Mouse (Mus musculus) limb, embryonic 14.5 days (tissue): ENCODE data around the gene Fcgr1. TPM values are rescaled to one million over a fixed set of nuclear protein-coding genes. Genes with fewer than 3 reads are reported as not detected.
"Not testable (repeated sequence)": the region's sequence is repeated elsewhere in the genome, so short reads cannot be mapped to it uniquely, and the experiment has no call there.

Experiments
- ATAC-seq: fragments of 200-750 bp; cut with Nextera tagmentation; 2 replicates; pipeline ENCODE4 v1.8.0; 2017; ENCODE audit warnings: low read depth, moderate number of reproducible peaks, moderate TSS enrichment; ENCODE audit not compliant: low FRiP score
- DNase-seq: peaks from one replicate; pipeline ENCODE4 v3.0.0-alpha.2; 2015; ENCODE audit warnings: low spot score
- H3K27ac ChIP-seq: fragments of 300-500 bp; sonication (generic); replicated peaks from 2 replicates; pipeline ENCODE4 v1.5.1; 2014; ENCODE audit warnings: low read depth, mild to moderate bottlenecking, low read length, moderate library complexity, mixed read lengths
- H3K27me3 ChIP-seq: fragments of 300-500 bp; sonication (generic); 2 replicates; pipeline ENCODE4 v1.6.1; 2014; ENCODE audit warnings: low read length, mixed read lengths; ENCODE audit not compliant: control insufficient read depth, insufficient read depth
- H3K36me3 ChIP-seq: fragments of 300-500 bp; sonication (generic); 2 replicates; pipeline ENCODE4 v1.6.1; 2014; ENCODE audit warnings: mild to moderate bottlenecking, low read length, moderate library complexity, mixed read lengths; ENCODE audit not compliant: control insufficient read depth, insufficient read depth
- H3K4me1 ChIP-seq: fragments of 300-500 bp; sonication (generic); 2 replicates; pipeline ENCODE4 v1.6.1; 2014; ENCODE audit warnings: antibody characterized with exemption, low read length, mixed read lengths; ENCODE audit not compliant: control insufficient read depth, insufficient read depth
- H3K4me2 ChIP-seq: fragments of 300-500 bp; sonication (generic); replicated peaks from 2 replicates; pipeline ENCODE4 v1.6.1; 2014; ENCODE audit warnings: low read depth, mild to moderate bottlenecking, low read length, moderate library complexity; ENCODE audit not compliant: severe bottlenecking
- H3K4me3 ChIP-seq: fragments of 300-500 bp; sonication (generic); replicated peaks from 2 replicates; pipeline ENCODE4 v1.5.1; 2014; ENCODE audit warnings: low read length
- H3K9ac ChIP-seq: fragments of 300-500 bp; sonication (generic); 2 replicates; pipeline ENCODE4 v1.6.1; 2014; ENCODE audit warnings: mild to moderate bottlenecking, low read depth, low read length, moderate library complexity; ENCODE audit not compliant: severe bottlenecking
- H3K9me3 ChIP-seq: fragments of 300-500 bp; sonication (generic); 2 replicates; pipeline ENCODE4 v1.6.1; 2016; ENCODE audit warnings: low read length; ENCODE audit not compliant: control insufficient read depth
- POLR2A ChIP-seq: fragments of 200-500 bp; IDR thresholded peaks from 2 replicates; pipeline ENCODE4 v1.8.0; 2012; ENCODE audit warnings: inconsistent platforms, mild to moderate bottlenecking, moderate library complexity, borderline replicate concordance; ENCODE audit not compliant: insufficient read depth, insufficient read length; ENCODE audit errors: extremely low read depth
- WGBS: fragments of 180-500 bp; shearing (Covaris S2); extraction: QIAGEN DNeasy Blood & Tissue Kit; methylation state at CpG from one replicate; pipeline ENCODE4 v1.1.7; 2014; 5-methylcytosine and 5-hydroxymethylcytosine counted together
- polyA plus RNA-seq, 2 experiments: library from polyadenylated mRNA; depleted of rRNA in 1 of 2; stranded (reverse) in 1 of 2; unstranded in 1 of 2; fragments of >200 nt; fragmentation: Nextera tagmentation in 1 of 2; extraction: Ambion mirVana in 1 of 2; gene quantifications; 2 replicates each; pipeline versions ENCODE4 v1.2.1 to v1.2.3; 2012 to 2014

Gene Fcgr1
- polyA plus RNA-seq (2012; rRNA removed) = 2.8 and 3.1 TPM in 2 replicates
- polyA plus RNA-seq (2014; fragmentation: Nextera tagmentation; extraction: Ambion mirVana) = 3.3 and 3.9 TPM in 2 replicates

DNA sequence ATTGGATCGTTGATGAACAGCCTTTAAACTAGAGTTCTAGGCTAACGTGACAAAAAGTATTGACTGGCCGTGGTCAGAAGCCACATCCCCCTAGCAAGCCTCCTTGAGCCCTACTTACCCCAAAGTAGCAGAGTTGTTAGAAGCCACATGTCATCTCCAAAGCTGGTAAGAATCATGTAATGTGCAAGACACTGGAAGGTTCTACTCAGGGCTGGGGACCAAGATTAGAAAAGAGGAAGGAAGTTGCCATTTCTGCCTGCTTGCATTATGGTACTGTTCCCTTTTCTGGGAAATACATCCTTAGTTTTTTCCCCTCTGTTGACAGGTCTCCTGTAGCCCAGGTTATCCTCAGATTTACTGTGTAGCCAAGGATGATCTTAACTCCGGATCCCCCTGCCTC lies at the start of gene Fcgr1:
Fcgr1 (minus strand) TSS at position 183 of the 400 bp plus-strand sequence.
- Histone ChIP-seq H3K9me3 (no peaks in the 10 kb centered on the region), H3K9ac (no peak within 1 kb of the TSS), H3K4me1 (no peaks in the 10 kb centered on the region), H3K36me3 (no peaks in the 10 kb centered on the region), H3K4me3 (no peak within 1 kb of the TSS), H3K4me2 (no peak within 1 kb of the TSS), H3K27ac (no peak within 1 kb of the TSS), H3K27me3 (no peaks in the 10 kb centered on the region)
- 81% methylated on average over 4 of the region's 4 CpGs for WGBS
- ATAC-seq (no peak), DNase-seq (no peak)
- no peak for TF ChIP-seq POLR2A

DNA sequence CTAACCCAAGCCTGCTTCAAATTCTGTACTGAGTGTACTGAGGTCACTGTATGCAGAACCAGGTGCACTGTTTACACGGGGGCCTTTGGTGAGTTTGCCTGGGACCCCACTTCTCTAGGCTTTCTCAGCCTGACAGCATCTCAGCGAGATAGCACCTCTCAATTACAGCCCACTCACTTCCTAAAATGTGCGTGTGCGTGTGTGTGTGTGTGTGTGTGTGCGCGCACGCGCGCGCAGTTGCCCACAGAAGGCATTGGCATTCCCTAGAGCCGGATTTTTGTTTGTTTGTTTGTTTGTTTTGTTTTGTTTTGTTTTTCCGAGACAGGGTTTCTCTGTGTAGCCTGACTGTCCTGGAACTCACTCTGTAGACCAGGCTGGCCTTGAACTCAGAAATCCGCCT lies 48.9 kb upstream of the Fcgr1 start:
- not testable (repeated sequence) for ATAC-seq, H3K4me3 ChIP-seq, H3K9ac ChIP-seq, H3K4me1 ChIP-seq, H3K9me3 ChIP-seq, DNase-seq, H3K36me3 ChIP-seq, H3K4me2 ChIP-seq, H3K27ac ChIP-seq
- 60% methylated on average over 13 of the region's 13 CpGs for WGBS
- H3K27me3 ChIP-seq = peaks cover 56% of the 10 kb centered on the region

DNA sequence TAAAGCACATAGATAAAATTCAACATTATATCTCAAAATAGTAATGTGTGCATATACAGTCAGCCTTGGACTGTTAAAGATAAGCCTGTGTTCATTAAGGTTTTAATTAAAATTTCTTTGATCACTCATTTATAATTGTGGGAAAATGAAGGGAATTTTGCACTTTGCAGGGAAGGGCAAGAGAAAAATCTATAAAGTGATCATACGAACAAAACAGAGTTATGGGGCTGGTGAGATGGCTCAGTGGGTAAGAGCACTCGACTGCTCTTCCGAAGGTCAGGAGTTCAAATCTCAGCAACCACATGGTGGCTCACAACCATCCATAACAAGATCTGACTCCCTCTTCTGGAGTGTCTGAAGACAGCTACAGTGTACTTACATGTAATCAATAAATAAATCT lies 48.3 kb upstream of the Fcgr1 start:
- H3K4me3 ChIP-seq, DNase-seq, H3K9me3 ChIP-seq, H3K27ac ChIP-seq, ATAC-seq, H3K36me3 ChIP-seq, H3K9ac ChIP-seq, H3K4me1 ChIP-seq, H3K4me2 ChIP-seq: not testable (repeated sequence)
- 52% methylated on average over 3 of the region's 3 CpGs for WGBS
- H3K27me3 ChIP-seq = peaks cover 62% of the 10 kb centered on the region

DNA sequence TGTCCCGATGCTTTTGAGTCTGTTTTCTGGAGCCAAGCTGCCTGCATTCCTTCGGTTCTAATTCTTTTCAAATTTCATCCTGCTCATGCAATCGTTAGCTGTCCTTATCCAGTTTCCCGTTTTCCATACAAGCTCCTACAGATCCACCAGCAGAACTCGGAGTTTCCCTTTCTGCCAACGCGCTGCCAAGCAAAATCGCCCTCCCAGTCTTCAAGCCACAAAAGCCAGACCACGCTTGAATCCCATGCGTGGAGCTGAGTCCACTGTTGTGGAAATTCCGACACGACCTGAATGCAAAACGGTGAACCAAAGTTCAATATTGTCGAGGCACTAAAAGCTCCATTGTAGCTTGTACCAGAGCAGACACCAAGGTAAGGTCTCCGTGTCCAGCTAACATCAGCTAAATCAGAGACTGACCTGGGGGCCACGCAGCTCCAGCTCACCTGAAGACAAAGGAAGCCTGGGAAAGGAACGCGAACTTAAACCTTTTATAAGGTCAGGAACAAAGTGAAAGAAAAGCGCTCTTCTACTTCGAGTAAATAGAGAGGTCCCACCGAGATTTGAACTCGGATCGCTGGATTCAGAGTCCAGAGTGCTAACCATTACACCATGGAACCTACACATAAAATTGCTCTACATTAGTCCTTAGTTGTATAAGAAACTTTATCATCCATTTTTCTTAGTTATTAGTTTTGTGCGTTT lies 47.0 kb upstream of the Fcgr1 start:
- no peak overlapping the region for H3K9ac ChIP-seq
- WGBS = 3% methylated on average over 24 of the region's 24 CpGs
- no peaks in the 10 kb centered on the region for H3K4me1 ChIP-seq
- DNase-seq (peak; percentile 34), ATAC-seq (no peak)
- H3K4me2 ChIP-seq = no peak overlapping the region
- no peak overlapping the region for H3K27ac ChIP-seq
- no peak for TF ChIP-seq POLR2A
- H3K9me3 ChIP-seq = no peaks in the 10 kb centered on the region
- no peak overlapping the region for H3K4me3 ChIP-seq
- peaks cover 75% of the 10 kb centered on the region for H3K27me3 ChIP-seq
- no peaks in the 10 kb centered on the region for H3K36me3 ChIP-seq

DNA sequence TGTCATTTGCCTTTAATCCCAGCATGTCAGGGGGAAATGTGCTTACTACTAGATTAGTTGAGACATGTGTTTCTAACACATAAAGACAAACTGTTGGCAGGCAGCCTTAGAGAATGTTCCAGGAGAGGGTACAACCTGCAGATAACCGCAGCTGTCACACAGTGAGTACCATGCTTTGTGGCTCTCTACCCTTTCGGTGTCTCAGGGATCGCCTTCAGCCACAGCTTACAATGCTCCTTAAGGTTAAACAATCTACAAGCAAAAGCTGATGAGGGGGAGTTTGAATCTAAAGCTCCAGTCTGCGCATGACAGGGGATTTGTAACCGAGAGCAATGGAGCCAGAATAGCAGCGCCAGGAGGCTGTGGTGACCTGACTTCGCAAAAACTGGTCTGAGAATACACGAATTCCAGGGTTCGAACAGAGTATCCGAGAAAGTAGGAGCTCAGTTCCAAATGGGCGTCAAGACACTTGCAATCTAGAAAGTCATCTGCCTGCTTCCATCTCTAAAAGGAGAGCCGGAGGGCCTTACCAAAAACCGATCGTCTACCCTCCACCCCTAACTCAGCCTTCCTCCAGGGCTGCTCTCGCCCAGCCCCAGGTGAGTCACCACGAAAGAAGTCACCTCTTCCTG lies 45.2 kb upstream of the Fcgr1 start:
- no peak overlapping the region for H3K4me3 ChIP-seq
- DNase-seq = no peak
- H3K4me1 ChIP-seq = no peaks in the 10 kb centered on the region
- no peaks in the 10 kb centered on the region for H3K36me3 ChIP-seq
- no peak overlapping the region for H3K4me2 ChIP-seq
- no peaks in the 10 kb centered on the region for H3K9me3 ChIP-seq
- 44% methylated on average over 16 of the region's 16 CpGs for WGBS
- TF ChIP-seq POLR2A = no peak
- H3K27me3 ChIP-seq = peaks cover 79% of the 10 kb centered on the region
- H3K9ac ChIP-seq = no peak overlapping the region
- no peak overlapping the region for H3K27ac ChIP-seq
- ATAC-seq = no peak
